1 mouse cellular context compared by ENCODE assay signal in the genomic region with DNA sequence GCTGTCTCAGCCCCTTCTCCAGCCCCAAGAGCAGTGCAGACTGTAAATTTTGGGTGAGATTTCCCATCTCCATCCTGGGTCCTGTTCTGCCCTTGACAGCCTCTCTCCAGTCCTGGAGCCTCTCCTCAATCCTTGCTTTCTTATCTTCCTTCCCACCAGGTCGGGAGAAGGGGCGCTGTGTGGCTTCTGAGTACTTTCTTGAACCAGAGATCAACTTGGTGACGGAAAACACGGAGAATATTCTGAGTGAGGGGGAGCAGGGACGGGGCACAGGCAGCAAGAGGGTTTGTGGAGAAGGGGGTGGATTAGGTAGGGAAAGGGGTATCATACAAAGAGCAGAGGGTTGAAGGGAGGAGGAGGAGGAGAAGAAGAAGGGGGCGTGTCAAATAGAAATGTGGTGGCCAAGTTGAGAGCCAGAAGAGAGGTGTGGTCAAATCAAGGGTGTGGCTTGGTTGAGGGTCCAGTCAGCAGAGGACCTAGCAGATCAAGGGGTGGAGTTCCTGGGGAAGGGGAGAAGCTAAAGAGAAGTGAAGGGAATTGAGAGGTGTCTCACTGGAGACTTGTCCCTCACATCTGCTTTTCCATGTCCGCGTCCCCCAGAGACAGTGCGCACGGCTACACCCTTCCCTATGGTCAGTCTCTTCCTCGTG.
TF ChIP-seq lines count a peak whose summit lies in the region.

No protein-coding gene starts in this region.

TF ChIP-seq in CH12.LX, 34 proteins besides CTCF, POLR2A, EP300 and RAD21 (continued from another document):
- TF ChIP-seq KAT2A (IDR thresholded peaks at IDR 0.05; ENCODE audit: insufficient replicate concordance, low read length) (no peak), ELF1 (IDR thresholded peaks at IDR 0.05; ENCODE audit: low read depth, low read length) (no peak), BHLHE40 (IDR thresholded peaks at IDR 0.05; ENCODE audit: low read depth, low read length) (no peak), MYC (IDR thresholded peaks at IDR 0.05; ENCODE audit: low read depth, low read length) (no peak)
